Mouse (Mus musculus) heart, postnatal 25 days (tissue): ENCODE data around the gene Birc3. TPM values are rescaled to one million over a fixed set of nuclear protein-coding genes. Genes with fewer than 3 reads are reported as not detected.
"Not testable (repeated sequence)": the region's sequence is repeated elsewhere in the genome, so short reads cannot be mapped to it uniquely, and the experiment has no call there.

Experiments
- DNase-seq: peaks from one replicate; pipeline ENCODE4 v3.0.0; 2022; ENCODE audit warnings: low spot score
- intact Hi-C: fragments of 180-260 bp; cut with DNase I; formaldehyde crosslinking; loops from one replicate; pipeline ENCODE4 v1.15.1; 2025
- total RNA-seq, 2 experiments: library from RNA; stranded (reverse); gene quantifications; 2 replicates each; pipeline ENCODE4 v1.2.3; 2021

Gene Birc3
- total RNA-seq, 2 experiments from 2014 or later = 8.1 to 9.0 TPM

GRCm38 (mm10) chr9:7870556-7871315, 2.2 kb downstream of the Birc3 start:
- intact Hi-C loops = loop anchor here (5.0 kb wide), 1 partner anchor 33 kb away; the partner anchor contains the start of gene Birc2

GRCm38 (mm10) chr9:7868838-7869491, 4.0 kb downstream of the Birc3 start:
- intact Hi-C loops = no loop called here
- no peak for DNase-seq

More at GRCm38 (mm10) chr9:7870556-7871315, 2.2 kb downstream of the Birc3 start:
- no peak for DNase-seq

GRCm38 (mm10) chr9:7867981-7868380, 5.0 kb downstream of the Birc3 start:
- DNase-seq = peak; percentile 13

GRCm38 (mm10) chr9:7866981-7867380, 6.0 kb downstream of the Birc3 start:
- DNase-seq, intact Hi-C loops: not testable (repeated sequence)

More at GRCm38 (mm10) chr9:7867981-7868380, 5.0 kb downstream of the Birc3 start:
- intact Hi-C loops = no loop called here

- intact Hi-C loops = no loop called here
- no peak for DNase-seq
Measured at GRCm38 (mm10) chr9:7860976-7861375, 12.0 kb downstream of the Birc3 start.

- intact Hi-C loops = loop anchor here (1.0 to 10.0 kb wide), 4 partner anchors 41 to 349 kb away; no protein-coding TSS in a partner anchor
- no peak for DNase-seq
Measured at GRCm38 (mm10) chr9:7855912-7856311, 17.1 kb downstream of the Birc3 start.

- no peak for DNase-seq
- intact Hi-C loops = loop anchor here (1.0 to 10.0 kb wide), 4 partner anchors 42 to 349 kb away; no protein-coding TSS in a partner anchor
Measured at GRCm38 (mm10) chr9:7855374-7855773, 17.6 kb downstream of the Birc3 start.

GRCm38 (mm10) chr9:7854196-7854595, 18.8 kb downstream of the Birc3 start:
- intact Hi-C loops = loop anchor here (10.0 kb wide), 1 partner anchor 351 kb away; no protein-coding TSS in a partner anchor

GRCm38 (mm10) chr9:7852346-7853230, 20.4 kb downstream of the Birc3 start:
- no peak for DNase-seq
- intact Hi-C loops = loop anchor here (10.0 kb wide), 1 partner anchor 352 kb away; no protein-coding TSS in a partner anchor

More at GRCm38 (mm10) chr9:7854196-7854595, 18.8 kb downstream of the Birc3 start:
- DNase-seq = not testable (repeated sequence)

- intact Hi-C loops = loop anchor here (10.0 kb wide), 1 partner anchor 353 kb away; no protein-coding TSS in a partner anchor
- no peak for DNase-seq
Measured at GRCm38 (mm10) chr9:7851841-7852240, 21.1 kb downstream of the Birc3 start.

- no peak for DNase-seq
- intact Hi-C loops = no loop called here
Measured at GRCm38 (mm10) chr9:7848191-7848590, 24.8 kb downstream of the Birc3 start.

GRCm38 (mm10) chr9:7846667-7847199, 26.3 kb downstream of the Birc3 start:
- no peak for DNase-seq
- intact Hi-C loops = no loop called here

- no peak for DNase-seq
- intact Hi-C loops = no loop called here
Measured at GRCm38 (mm10) chr9:7845216-7845895, 27.6 kb downstream of the Birc3 start.

GRCm38 (mm10) chr9:7841221-7841620, 31.8 kb downstream of the Birc3 start:
- DNase-seq = no peak
- intact Hi-C loops = no loop called here

GRCm38 (mm10) chr9:7837806-7838440, 35.1 kb downstream of the Birc3 start:
- intact Hi-C loops = loop anchor here (1.0 to 5.0 kb wide), 2 partner anchors 34 to 74 kb away; partner anchors contain the start of genes Birc3 and Tmem123

GRCm38 (mm10) chr9:7836905-7837805, 35.8 kb downstream of the Birc3 start, which contains the start of gene Birc2:
Birc2 (minus strand) TSS chr9:7837064.
- DNase-seq = peak; percentile 92
- intact Hi-C loops = loop anchor here (1.0 to 5.0 kb wide), 2 partner anchors 35 to 73 kb away; partner anchors contain the start of genes Birc3 and Tmem123

More at GRCm38 (mm10) chr9:7837806-7838440, 35.1 kb downstream of the Birc3 start:
- DNase-seq = no peak

- intact Hi-C loops = loop anchor here (5.0 kb wide), 1 partner anchor 36 kb away; the partner anchor contains the start of gene Birc3
- no peak for DNase-seq
Measured at GRCm38 (mm10) chr9:7836331-7836730, 36.7 kb downstream of the Birc3 start.
